Mouse (Mus musculus): ENCODE data around the gene Etl4.

- TF ChIP-seq EP300 (optimal IDR thresholded peaks at IDR 0.05) (no peak), CTCF (IDR thresholded peaks at IDR 0.05; ENCODE audit: low read depth) (no peak)
These were observed 812.8 kb downstream of the Etl4 start for GRCm38 (mm10) chr2:20722165-20722991.
